Mouse (Mus musculus): ENCODE measurements around the gene Ccdc87.
"Not testable (repeated sequence)": the region's sequence is repeated elsewhere in the genome, so short reads cannot be mapped to it uniquely, and the experiment has no call there.

The Ccdc87 gene

GRCm38 (mm10) chr19:4839149-4839548 lies at the start of gene Ccdc87, which contains the start of gene Ccs:
Gene Ccdc87 (plus strand): TSS chr19:4839366.
Gene Ccs (minus strand): TSS chr19:4839332.
- DNase-seq: peak; percentile 96

- no peak for DNase-seq
Observed at GRCm38 (mm10) chr19:4793281-4793830, 45.8 kb upstream of the Ccdc87 start.

DNA sequence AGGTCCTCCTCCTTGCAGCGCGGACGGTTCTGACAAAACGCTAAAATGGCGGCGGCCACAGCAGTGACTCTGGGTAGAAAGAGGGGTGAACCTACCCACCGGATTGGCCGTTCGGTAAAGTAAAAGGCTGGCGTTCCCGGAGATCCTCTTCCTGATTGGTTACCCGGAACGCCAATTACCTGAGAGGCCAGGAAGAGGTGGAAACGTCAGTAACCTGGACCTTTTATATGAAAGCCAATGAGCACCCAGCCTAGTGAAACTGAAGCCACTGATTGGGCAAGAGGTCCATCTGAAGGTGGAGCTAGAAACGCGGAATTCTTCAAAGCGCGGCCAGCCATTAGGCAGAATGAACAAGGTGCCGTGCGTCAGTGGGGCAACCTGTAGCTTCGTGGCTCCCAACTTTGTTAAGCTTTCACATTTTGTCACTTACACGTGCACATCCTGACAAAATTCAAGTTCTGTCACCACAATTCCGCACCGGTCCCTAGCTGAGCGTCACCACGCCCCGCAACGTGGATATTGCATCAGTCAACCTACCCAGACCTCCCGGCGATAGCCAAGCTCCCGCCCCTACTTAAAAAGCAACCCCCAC lies 45.2 kb upstream of the Ccdc87 start, which contains the start of gene Rbm4:
Gene Rbm4 (minus strand): TSS at position 71 of the 592 bp plus-strand sequence.
- DNase-seq: peak; percentile 94

DNA sequence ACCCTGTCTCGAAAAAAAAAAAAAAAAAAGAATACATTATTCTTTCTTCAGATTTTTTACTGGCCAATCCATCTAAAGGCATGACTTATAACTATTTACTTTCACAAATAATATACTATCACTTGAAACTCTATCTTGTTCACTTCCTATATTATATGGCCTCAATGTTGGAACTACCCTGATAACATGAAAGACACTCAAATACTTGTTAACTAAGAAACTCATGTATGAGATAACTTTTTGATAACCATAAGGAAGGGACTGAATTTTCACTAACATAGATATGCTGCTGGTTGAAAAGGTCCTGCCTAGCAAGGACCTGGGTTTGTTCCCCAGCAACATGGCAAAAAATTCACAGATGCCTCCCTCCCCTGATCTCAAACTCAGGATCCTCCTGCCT lies 43.2 kb upstream of the Ccdc87 start:
- DNase-seq: no peak

- no peak for DNase-seq
Observed at GRCm38 (mm10) chr19:4797846-4798245, 41.3 kb upstream of the Ccdc87 start.

GRCm38 (mm10) chr19:4799083-4799482 lies 40.1 kb upstream of the Ccdc87 start:
- DNase-seq: no peak

DNA sequence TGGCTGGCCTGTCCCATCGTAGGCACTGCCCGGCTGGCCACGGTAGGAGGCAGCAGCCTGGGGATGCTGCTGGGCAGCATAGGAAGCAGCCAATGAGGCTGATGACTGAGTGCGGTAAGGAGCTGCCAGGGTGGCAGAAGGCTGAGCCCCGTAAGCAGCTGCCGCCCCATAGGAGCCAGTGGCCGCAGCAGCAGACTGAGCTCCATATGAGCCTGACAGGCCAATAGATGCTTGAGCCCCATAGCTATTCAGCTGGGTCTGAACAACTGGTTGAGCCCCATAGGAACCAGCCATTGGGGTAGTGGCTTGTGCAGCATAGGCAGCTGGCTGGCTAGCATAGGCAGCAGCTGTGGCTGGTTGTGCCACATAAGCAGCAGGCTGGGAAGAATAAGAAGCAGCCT lies 36.5 kb upstream of the Ccdc87 start:
- no peak for DNase-seq

DNA sequence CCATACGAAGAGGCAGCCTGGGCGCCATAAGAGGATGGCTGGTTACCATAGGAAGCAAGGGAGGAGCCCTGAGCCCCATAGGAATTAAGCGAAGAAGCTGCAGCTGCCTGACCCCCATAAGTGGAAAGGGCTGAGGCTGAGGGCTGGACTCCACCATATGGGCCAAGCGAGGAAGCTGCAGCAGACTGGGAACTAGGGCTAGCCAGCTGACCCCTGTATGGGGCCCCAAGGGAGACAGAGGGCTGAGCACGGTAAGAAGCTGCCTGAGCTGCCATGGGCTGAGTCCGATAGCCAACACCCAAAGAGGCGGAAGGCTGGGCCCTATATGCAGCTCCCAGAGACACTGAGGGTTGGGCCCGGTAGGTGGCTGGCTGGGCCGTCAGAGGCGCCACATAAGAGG lies 35.9 kb upstream of the Ccdc87 start:
- DNase-seq: no peak

DNA sequence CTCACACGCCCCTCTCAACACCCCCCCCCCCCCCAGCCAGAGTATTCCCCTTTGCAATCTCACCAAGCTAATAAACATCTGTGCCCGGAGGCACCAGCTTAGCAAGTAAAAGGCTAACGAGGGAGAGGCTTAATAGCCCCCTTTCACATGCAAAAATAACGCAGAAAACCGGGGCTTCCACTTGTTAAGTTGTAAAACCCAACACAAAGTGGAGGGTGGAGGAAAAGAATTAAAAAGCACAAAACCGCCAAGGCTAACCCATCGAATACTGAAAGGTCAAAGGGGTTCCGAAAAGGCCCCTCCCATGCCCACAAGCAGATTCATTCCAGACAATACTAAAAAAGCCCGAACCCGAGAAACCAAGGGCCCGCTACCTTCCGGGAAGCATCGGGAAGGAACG lies 28.9 kb upstream of the Ccdc87 start:
- DNase-seq: no peak

- no peak for DNase-seq
Observed at GRCm38 (mm10) chr19:4810746-4811062, 28.5 kb upstream of the Ccdc87 start.

- peak; percentile 96 for DNase-seq
Observed at GRCm38 (mm10) chr19:4811063-4811908, 27.9 kb upstream of the Ccdc87 start, which contains the start of the genes Gm21992 and Rbm14. Gene Gm21992 (minus strand): TSS chr19:4811612. Gene Rbm14 (minus strand): TSS chr19:4811634.

DNA sequence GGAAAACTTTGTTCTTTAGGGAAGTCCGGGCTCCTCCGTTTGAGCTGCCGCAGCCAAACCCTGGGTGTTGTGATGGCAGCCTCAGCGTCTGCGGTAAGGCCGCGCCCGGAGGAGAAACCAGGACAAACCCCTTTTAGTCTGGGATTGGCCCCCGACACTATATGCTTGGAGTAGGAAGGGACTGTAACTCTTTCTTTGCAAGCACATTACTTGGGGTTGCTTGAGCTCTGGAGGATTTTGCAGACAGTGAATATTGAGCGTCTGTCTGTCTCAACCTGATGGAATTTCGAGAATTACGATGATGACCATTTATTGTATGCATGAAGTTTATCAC lies 27.3 kb upstream of the Ccdc87 start:
- no peak for DNase-seq

DNA sequence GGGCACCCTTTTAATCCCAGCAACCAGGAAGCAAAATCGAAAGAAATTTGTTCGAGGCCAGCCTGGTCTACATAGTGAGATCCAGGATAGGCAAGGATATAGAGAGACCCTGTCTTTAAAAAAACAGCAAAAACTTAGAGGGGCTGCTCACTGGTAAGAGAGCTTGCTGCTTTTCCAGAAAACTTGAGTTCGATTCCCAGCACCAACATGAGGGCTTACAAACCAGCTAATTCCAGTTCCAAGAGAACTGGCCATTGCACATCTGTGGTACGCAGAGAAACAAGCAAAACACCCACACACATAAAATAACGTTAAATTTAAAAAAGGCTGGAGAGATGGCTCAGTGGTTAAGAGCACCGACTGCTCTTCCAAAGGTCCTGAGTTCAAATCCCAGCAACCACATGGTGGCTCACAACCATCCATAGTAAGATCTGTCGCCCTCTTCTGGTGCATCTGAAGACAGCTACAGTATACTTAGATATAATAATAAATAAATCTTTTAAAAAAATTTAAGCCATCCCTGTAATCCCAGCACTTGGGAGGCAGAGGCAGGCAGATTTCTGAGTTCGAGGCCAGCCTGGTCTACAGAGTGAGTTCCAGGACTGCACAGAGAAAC lies 26.7 kb upstream of the Ccdc87 start:
- not testable (repeated sequence) for DNase-seq

DNA sequence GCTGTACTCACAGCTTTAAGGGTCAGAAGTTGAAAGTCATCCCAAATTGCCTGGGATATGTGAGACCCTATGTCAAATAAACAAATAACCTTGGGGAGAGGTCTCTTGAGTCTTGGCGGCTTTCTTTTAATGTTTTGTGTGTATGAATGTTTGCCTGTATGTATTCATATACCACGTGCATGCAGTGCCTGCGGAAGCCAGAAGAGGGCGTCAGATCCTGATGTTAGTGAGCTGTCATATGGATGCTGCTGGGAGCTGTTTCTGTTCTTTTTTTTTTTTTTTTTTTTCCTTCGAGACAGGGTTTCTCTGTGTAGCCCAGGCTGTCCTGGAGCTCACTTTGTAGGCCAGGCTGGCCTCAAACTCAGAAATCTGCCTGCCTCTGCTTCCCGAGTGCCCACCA lies 26.2 kb upstream of the Ccdc87 start:
- DNase-seq: peak; percentile 68

DNA sequence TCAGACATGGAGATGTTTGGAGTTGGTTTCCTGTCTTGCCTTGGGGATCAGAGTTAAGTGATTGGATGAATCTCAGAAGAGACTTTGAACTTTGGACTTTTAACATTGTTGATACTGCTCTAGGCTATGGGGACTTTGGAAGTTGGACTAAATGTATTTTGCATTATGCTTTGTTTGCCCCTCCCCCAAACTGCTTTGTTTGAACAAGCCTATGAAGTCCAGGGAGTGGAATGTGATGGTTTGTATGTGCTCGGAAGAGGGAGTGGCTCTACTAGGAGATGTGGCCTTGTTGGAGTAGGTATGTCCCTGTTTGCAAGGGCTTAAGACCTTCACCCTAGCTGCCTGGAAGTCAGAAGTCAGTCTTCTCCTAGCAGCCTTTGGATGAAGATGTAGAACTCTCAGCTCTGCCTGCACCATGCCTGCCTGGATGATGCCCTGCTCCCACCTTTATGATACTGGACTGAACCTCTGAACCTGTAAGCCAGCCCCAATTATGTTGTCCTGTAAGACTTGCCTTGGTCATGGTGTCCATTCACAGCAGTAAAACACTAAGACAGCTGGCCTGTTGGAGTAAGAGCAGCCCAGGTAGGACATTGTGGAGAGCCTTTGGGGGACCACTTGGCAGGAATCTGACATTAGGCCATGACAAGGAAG lies 21.9 kb upstream of the Ccdc87 start:
- no peak for DNase-seq

GRCm38 (mm10) chr19:4820678-4821303 lies 18.4 kb upstream of the Ccdc87 start:
- DNase-seq: no peak

DNA sequence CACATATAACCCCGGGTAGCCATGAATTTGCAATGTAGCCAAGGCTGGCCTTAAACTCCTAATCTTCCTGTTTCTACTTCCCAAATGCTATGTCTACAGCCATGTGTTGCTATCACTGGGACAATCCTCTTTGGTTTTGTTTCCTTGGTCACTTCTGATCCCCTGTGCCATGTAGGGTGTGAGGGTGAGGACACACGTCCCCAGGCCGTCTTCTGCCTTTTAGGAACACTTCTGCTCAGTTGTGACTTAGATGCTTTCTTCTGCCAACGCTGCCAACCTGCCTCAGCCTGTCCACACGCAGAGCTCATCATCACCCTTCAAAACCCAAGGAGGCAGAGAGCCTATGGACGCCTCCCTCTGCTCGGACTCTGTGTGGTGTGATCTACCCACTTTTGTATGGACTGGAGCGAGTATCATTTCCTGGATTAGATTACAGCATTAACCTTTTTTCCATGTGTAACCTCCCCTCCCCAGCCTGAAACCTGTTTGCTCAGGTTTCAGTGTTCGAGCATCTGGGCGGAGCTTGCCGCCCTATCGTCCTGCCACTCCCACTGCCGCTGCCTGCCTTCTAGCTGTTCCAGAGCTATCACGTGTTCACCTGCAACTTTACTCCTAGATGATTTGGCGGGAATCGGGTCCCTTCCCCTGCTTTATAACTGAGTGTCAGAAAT lies 10.6 kb upstream of the Ccdc87 start:
- no peak for DNase-seq

- DNase-seq: no peak
Observed at GRCm38 (mm10) chr19:4829156-4829555, 10.0 kb upstream of the Ccdc87 start.

- no peak for DNase-seq
Observed at GRCm38 (mm10) chr19:4833977-4834376, 5.2 kb upstream of the Ccdc87 start.

GRCm38 (mm10) chr19:4836096-4836495 lies 3.1 kb upstream of the Ccdc87 start:
- no peak for DNase-seq

DNA sequence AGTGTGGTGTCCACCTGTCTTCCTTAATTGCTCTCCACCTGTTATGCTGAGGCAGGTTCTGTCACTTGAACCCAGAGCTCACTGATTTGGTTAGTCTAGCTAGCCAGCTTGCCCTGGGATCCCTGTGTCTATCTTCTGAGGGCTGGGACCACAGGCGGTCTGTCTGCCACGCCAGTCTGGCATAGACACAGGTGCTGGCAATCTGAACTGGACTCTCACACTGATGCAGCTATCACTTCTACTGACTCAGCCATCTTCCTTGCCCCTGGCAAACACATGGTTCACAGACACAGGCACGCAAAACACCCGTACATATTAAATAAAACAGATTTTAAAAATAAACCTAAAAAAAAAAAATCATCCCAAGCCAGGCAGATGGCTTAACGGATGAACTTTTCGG lies 2.1 kb upstream of the Ccdc87 start:
- no peak for DNase-seq

DNA sequence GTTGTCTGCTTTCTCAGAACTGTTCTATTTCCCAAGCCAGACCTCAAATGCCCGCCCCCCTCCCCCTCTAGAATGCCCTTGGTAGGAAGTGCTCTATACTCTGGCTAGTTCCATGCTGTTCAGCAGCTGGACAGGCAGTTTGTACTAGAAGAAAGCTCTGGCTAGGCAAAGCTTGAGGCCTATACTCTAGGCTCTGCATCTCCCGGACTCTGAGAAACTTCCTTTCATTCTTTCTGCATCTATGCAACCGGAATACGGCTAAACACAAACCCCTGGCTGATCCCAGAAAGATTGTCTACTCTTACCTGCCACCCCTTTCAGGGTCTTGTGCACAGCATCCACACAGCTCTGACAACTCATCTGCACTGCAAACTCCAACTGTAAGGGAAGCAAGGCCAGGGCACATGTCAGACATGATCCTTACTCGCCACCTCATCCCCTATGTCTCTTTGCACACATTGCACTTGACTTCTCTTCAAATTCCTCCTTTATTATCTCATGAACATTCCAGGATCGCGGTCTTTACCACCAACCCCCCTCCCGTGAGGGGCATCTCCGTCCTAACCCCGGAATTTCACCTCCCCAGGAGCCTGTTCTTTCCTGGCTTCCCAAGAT lies 533 bp upstream of the Ccdc87 start:
- DNase-seq: no peak
